Mouse (Mus musculus) layer of hippocampus, adult 2 months (tissue): ENCODE measurements around the gene Smim24. TPM values are rescaled to one million over a fixed set of nuclear protein-coding genes. Genes with fewer than 3 reads are reported as not detected.

Experiments
- DNase-seq, 2 experiments: peaks; one replicate each; pipeline ENCODE4 v3.0.0; 2022; ENCODE audit warnings: low spot score in 2 of 2
- H3K27ac ChIP-seq: fragments of 200-600 bp; 2 replicates; pipeline ENCODE4 v1.8.1; 2022
- H3K4me3 ChIP-seq: fragments of 200-600 bp; 2 replicates; pipeline ENCODE4 v1.8.1; 2022; ENCODE audit warnings: mild to moderate bottlenecking
- CTCF ChIP-seq: fragments of 200-600 bp; conservative IDR thresholded peaks from 2 replicates; pipeline ENCODE4 v1.8.1; 2022; ENCODE audit warnings: antibody characterized with exemption, mild to moderate bottlenecking, moderate library complexity
- total RNA-seq, 2 experiments: library from RNA; stranded (reverse); gene quantifications; 2 replicates each; pipeline ENCODE4 v1.2.3; 2021

Smim24 gene
- total RNA-seq, 2 experiments from 2014 or later: 1.9 to 2.1 TPM

- no peak overlapping the region for H3K4me3 ChIP-seq
- peak overlapping the region; percentile 96 for H3K27ac ChIP-seq
- no peak for TF ChIP-seq CTCF
- no peak for DNase-seq
These were observed 18.1 kb downstream of the Smim24 start for GRCm38 (mm10) chr10:81410981-81411380.

GRCm38 (mm10) chr10:81411471-81412400 is 18.9 kb downstream of the Smim24 start:
- DNase-seq: peak; percentile 49 to 68
- no peak overlapping the region; the same call in 1 of the 2 replicates for H3K4me3 ChIP-seq

GRCm38 (mm10) chr10:81412586-81413309 is 19.9 kb downstream of the Smim24 start:
- Histone ChIP-seq H3K4me3 (no peak overlapping the region), H3K27ac (peak overlapping the region; percentile 96)
- no peak for TF ChIP-seq CTCF
- DNase-seq: no peak

More at GRCm38 (mm10) chr10:81411471-81412400, 18.9 kb downstream of the Smim24 start:
- peak overlapping the region; percentile 96 for H3K27ac ChIP-seq
- no peak for TF ChIP-seq CTCF

- TF ChIP-seq CTCF: peak; percentile 34
- DNase-seq: peak; percentile 76 to 82
- peak overlapping the region; percentile 96 for H3K27ac ChIP-seq
- H3K4me3 ChIP-seq: peak overlapping the region; percentile 38; the same call in 1 of the 2 replicates
These were observed 20.7 kb downstream of the Smim24 start for GRCm38 (mm10) chr10:81413310-81414261.

DNA sequence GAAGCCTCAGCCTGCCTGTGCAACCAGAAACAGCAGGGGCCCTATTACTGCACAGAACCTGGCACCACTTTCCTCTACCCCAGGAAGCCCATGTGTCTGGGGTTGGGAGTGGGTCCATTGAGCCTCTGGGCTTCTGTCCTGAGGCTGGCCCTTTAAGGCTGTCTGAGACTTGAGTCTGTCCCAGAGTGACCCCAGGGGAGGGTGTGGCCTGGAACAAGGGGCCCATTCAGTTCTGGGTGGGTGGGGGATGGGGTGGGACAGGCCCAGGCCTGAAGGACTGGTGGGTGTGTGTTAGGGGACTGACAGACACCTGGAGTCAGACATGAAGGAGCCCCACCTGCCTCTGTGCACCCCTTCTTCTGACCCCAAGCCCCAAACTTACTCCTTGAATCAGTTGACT is 21.8 kb downstream of the Smim24 start:
- H3K27ac ChIP-seq: peak overlapping the region; percentile 96
- TF ChIP-seq CTCF: no peak
- peak overlapping the region; percentile 38; the same call in 1 of the 2 replicates for H3K4me3 ChIP-seq
- DNase-seq: no peak

GRCm38 (mm10) chr10:81415146-81415545 is 22.3 kb downstream of the Smim24 start:
- no peak overlapping the region for H3K4me3 ChIP-seq
- DNase-seq: no peak
- H3K27ac ChIP-seq: peak overlapping the region; percentile 96
- TF ChIP-seq CTCF: no peak

GRCm38 (mm10) chr10:81415549-81416310 is 22.9 kb downstream of the Smim24 start:
- Histone ChIP-seq H3K27ac (peak overlapping the region; percentile 96), H3K4me3 (no peak overlapping the region)
- no peak for DNase-seq
- TF ChIP-seq CTCF: no peak

- Histone ChIP-seq H3K4me3 (peak overlapping the region; percentile 33), H3K27ac (peak overlapping the region; percentile 96)
- TF ChIP-seq CTCF: peak; percentile 82
- DNase-seq: peak; percentile 86 to 89
These were observed 23.9 kb downstream of the Smim24 start for GRCm38 (mm10) chr10:81416581-81417226.

DNA sequence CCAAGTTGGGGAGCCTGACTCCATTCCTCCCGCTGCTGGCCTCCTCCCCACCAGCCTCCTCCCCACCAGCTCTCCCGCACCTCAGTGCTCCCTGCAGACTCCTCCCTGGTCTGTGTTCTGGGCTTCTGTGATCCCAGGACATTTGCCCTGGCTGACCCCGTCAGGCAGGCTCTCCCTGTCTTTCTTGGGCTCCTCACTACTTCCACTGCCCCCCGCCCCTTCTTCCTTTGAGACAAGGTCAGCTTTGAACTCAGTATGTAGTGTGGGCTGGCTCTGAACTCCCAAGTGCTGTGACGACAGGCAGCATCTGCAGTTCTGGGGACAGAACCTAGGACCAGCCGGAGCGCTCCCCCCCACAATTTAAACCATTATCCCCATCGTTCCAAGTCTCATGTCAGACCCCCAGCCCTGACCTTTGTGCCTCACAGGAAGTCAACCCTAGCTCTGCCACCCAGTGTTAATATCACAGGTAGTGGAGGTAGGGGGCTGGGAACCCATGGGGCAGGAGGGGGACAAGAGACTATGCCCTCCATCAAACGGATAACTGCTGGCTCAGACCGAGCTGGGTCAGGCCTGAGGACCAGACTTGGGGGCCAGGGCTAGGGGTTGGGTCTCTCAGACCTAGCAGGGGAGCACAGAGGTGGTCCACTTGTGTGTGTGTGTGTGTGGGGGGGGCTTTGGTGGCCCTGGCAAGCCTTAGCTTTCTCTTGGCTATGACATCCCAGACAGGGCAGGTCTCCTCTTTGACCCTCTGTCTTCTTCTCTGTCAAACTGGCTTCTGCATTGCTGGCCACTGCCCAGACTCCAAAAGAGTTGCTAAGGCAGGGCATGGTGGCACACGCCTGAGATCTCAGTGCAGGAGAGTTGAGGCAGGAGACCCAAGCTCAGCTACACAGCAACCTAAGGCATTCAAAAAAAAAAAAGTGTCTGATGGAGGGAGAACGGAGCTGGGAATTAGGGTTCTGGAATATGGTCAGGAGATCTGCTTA is 24.7 kb downstream of the Smim24 start:
- no peak for TF ChIP-seq CTCF
- Histone ChIP-seq H3K4me3 (peak overlapping the region; percentile 33), H3K27ac (peak overlapping the region; percentile 96)
- no peak for DNase-seq
